Mouse (Mus musculus) embryonic fibroblast, embryonic 13.5 days (primary cell): ENCODE measurements at regions not wholly inside any gene's neighbourhood (a gene's known extent, or its start where the extent isn't known, plus 50 kb on each side); places are given as distances from the start of the nearest gene placed in this dataset.
"Not testable (repeated sequence)": the region's sequence is repeated elsewhere in the genome, so short reads cannot be mapped to it uniquely, and the experiment has no call there.

ENCODE experiments used
- H3K27ac ChIP-seq: 2 replicates; pipeline ENCODE4 v1.5.1; 2012; ENCODE audit warnings: low read length, control low read depth, inconsistent platforms; ENCODE audit not compliant: insufficient read depth
- H3K4me1 ChIP-seq: 2 replicates; pipeline ENCODE4 v1.6.1; 2011; ENCODE audit warnings: low read length; ENCODE audit not compliant: control insufficient read depth, insufficient read depth
- H3K4me3 ChIP-seq: 2 replicates; pipeline ENCODE4 v1.5.1; 2011; ENCODE audit warnings: mild to moderate bottlenecking, control low read depth, low read length; ENCODE audit not compliant: insufficient read depth
- CTCF ChIP-seq: IDR thresholded peaks from 2 replicates; pipeline ENCODE4 v1.5.1; 2011; ENCODE audit warnings: mild to moderate bottlenecking, control low read depth, low read length, moderate library complexity, borderline replicate concordance; ENCODE audit not compliant: insufficient read depth
- POLR2A ChIP-seq: IDR thresholded peaks from 2 replicates; pipeline ENCODE4 v1.6.1; 2011; ENCODE audit warnings: low read depth, mild to moderate bottlenecking, control low read depth, low read length, moderate library complexity

DNA sequence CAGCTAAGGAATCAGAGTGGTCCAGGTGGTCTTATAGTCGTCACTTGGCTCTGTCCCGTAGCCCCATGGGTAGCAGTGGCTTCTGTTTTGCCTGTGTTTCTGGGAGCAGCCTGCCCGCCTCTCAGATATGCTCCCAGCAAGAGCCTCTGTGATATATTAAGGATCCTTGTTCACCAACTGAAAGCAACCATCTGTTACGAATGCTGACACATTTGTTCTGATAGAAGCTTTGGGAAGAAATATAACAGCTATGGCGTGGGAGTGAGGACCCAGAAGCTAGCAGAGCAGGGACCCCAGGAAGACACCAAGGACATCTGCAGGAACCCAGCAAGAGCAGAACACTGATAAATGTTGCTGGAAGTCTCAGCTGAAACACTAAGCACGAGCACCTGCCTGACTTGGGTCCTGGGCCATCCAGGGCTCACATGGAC lies 186.7 kb upstream of the Gm17728 start:
- H3K4me3 ChIP-seq, result no peak overlapping the region
- H3K27ac ChIP-seq, result no peak overlapping the region
- TF ChIP-seq CTCF (no peak), POLR2A (no peak)
- no peaks in the 10 kb centered on the region for H3K4me1 ChIP-seq

GRCm38 (mm10) chr17:9258646-9259170 lies 163.2 kb upstream of the Gm17728 start:
- Histone ChIP-seq H3K4me3 (no peak overlapping the region), H3K27ac (peak overlapping the region; percentile 55; the same call in 1 of the 2 replicates), H3K4me1 (no peaks in the 10 kb centered on the region)
- TF ChIP-seq POLR2A (no peak), CTCF (no peak)

- H3K4me1 ChIP-seq, result no peaks in the 10 kb centered on the region
- no peak overlapping the region for H3K4me3 ChIP-seq
- TF ChIP-seq POLR2A, result no peak
- TF ChIP-seq CTCF, result no peak
- no peak overlapping the region for H3K27ac ChIP-seq
These were observed 153.1 kb upstream of the Gm17728 start for GRCm38 (mm10) chr17:9268776-9269175.

DNA sequence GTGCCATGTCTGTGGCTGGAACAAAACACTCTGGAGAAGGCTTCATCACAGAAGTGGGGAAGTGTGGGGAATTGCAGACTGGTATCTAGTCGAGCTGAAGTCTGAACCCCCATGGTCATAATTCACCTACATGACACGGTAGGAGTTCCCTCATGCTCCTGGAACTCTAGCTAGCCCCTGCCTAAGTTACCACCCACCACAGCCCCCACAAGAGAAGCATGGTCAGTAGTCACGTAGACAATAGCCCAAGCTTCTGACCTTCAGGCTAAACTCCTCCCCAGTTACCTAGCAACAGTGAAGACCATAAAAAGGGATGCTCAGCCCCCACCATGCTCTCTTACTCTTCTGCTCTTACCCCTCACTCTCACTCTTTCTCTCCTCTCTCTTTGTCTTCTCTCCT lies 143.8 kb upstream of the Gm17728 start:
- not testable (repeated sequence) for H3K27ac ChIP-seq, H3K4me3 ChIP-seq, H3K4me1 ChIP-seq

- no peak for TF ChIP-seq POLR2A
- no peak for TF ChIP-seq CTCF
- H3K4me1 ChIP-seq, result no peaks in the 10 kb centered on the region
- no peak overlapping the region for H3K27ac ChIP-seq
- no peak overlapping the region for H3K4me3 ChIP-seq
These were observed 142.4 kb upstream of the Gm17728 start for GRCm38 (mm10) chr17:9279481-9279880.

GRCm38 (mm10) chr17:9281891-9282290 lies 140.0 kb upstream of the Gm17728 start:
- TF ChIP-seq CTCF, result no peak
- Histone ChIP-seq H3K4me3 (no peak overlapping the region), H3K27ac (no peak overlapping the region), H3K4me1 (no peaks in the 10 kb centered on the region)

DNA sequence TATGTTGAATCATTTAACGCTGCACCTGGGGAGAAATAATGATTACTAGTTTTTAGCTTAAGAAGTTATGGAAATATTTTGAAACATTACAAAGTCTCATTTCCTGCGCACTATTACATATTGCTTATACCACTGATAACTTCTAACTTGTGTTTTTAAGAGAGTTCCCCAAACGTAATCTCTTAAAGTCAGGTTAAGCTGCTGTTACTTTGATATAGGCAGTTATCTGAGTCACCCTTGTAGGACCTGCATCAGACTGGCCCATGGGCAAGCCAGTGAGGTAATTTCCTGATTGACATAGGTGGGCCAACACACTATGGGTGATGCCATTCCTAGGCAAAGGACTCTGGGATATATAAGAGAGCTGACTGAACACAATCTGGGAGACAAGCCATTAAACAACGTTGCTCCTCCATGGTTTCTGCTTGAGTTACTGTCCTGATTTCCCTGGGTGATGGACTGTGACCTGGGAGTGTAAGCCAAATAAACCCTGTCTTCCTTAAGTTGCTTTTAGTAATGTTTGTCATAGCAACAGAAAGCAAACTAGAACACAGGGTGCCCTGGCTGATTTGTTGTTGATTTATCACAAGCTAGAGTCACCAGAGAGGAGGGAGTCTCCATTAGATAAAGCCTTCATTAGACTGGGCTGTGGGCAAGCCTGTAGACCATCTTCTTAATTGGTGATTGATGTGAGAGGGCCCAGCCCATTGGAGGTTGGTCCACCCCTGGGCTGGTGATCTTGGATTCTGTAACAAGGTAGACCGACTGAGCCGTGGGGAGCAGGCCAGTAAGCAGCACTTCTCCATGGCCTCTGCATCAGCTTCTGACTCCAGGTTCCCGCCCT lies 139.3 kb upstream of the Gm17728 start:
- no peak overlapping the region for H3K4me3 ChIP-seq
- H3K27ac ChIP-seq, result no peak overlapping the region
- no peaks in the 10 kb centered on the region for H3K4me1 ChIP-seq
- TF ChIP-seq CTCF (no peak), POLR2A (no peak)

- TF ChIP-seq CTCF, result no peak
- Histone ChIP-seq H3K4me3 (no peak overlapping the region), H3K27ac (no peak overlapping the region), H3K4me1 (peaks cover 4% of the 10 kb centered on the region; the same call in 1 of the 2 replicates)
These were observed 135.4 kb upstream of the Gm17728 start for GRCm38 (mm10) chr17:9286431-9286830.

DNA sequence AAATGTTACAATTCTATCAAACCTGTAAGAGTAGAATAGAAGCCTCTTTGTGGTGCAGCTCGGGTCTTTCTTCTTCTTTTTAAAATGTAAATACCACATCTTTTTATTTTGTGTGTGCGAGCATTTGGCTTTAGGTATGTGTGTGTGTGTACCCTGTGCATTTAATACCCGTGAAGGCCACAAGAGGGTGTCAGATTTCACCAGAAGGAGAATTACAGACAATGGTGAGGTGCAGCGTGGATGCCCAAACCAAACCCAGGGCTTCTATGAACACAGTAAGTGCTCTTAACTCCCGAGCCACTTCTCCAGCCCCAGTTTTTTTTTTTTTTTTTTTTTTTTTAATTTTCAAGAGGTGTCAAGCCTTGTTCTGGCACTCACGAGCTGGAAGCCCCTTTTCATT lies 135.0 kb upstream of the Gm17728 start:
- Histone ChIP-seq H3K4me3 (no peak overlapping the region), H3K4me1 (peaks cover 4% of the 10 kb centered on the region; the same call in 1 of the 2 replicates), H3K27ac (no peak overlapping the region)
- TF ChIP-seq POLR2A (no peak), CTCF (no peak)

GRCm38 (mm10) chr17:9287682-9288081 lies 134.2 kb upstream of the Gm17728 start:
- TF ChIP-seq POLR2A (no peak), CTCF (no peak)
- Histone ChIP-seq H3K27ac (no peak overlapping the region), H3K4me1 (peaks cover 4% of the 10 kb centered on the region; the same call in 1 of the 2 replicates), H3K4me3 (no peak overlapping the region)
